Comparison of ENCODE assay signal across 8 mouse cellular contexts in genomic region chr2:92433578-92434374, GRCm38 (mm10). TPM values are rescaled to one million over a fixed set of nuclear protein-coding genes. Genes with fewer than 3 reads are reported as not detected.
DNase-seq lines count a peak whose midpoint lies in the region; ATAC-seq and TF ChIP-seq lines count a peak whose summit lies in the region.

Cry2 (minus strand) TSS chr2:92434043.

- under 1% methylated on average over 74 of the region's 76 CpGs for WGBS in heart, embryonic 12.5 days
- WGBS in kidney, postnatal 0 days = under 1% methylated on average over 76 of the region's 76 CpGs
- WGBS in liver, embryonic 11.5 days = under 1% methylated on average over 75 of the region's 76 CpGs
- WGBS in stomach, embryonic 14.5 days = under 1% methylated on average over 74 of the region's 76 CpGs

- peak within 1 kb of the TSS; percentile 88 for H3K4me3 ChIP-seq in heart, embryonic 12.5 days
- H3K4me3 ChIP-seq in kidney, postnatal 0 days (replicated peaks; ENCODE audit: low read depth, low read length) = peak within 1 kb of the TSS; percentile 84
- peak within 1 kb of the TSS; percentile 87 for H3K4me3 ChIP-seq in liver, embryonic 11.5 days (ENCODE audit: low read depth, low read length)
- peak within 1 kb of the TSS; percentile 85 for H3K4me3 ChIP-seq in stomach, embryonic 14.5 days (ENCODE audit: low read depth, low read length)

- peak; percentile 97 for DNase-seq in CD4-positive helper T cell, adult 2 months (ENCODE audit: low read depth, low spot score)
- DNase-seq in brain, embryonic 18.5 days (ENCODE audit: low read depth, low spot score) = peak; percentile 98
- DNase-seq in kidney, postnatal 0 days (ENCODE audit: low spot score) = peak; percentile 99
- DNase-seq in liver, embryonic 11.5 days (ENCODE audit: low spot score) = peak; percentile 98
- DNase-seq in naive thymus-derived CD4-positive, alpha-beta T cell, adult 2 months (ENCODE audit: low read depth) = peak; percentile 99

- H3K36me3 ChIP-seq in heart, embryonic 12.5 days = no peaks in the 10 kb centered on the region
- no peaks in the 10 kb centered on the region for H3K36me3 ChIP-seq in kidney, postnatal 0 days (ENCODE audit: insufficient read depth, low read length)
- no peaks in the 10 kb centered on the region for H3K36me3 ChIP-seq in liver, embryonic 11.5 days (ENCODE audit: control insufficient read depth, insufficient read depth, low read length)
- H3K36me3 ChIP-seq in stomach, embryonic 14.5 days (ENCODE audit: control insufficient read depth, insufficient read depth, low read length) = no peaks in the 10 kb centered on the region

- peak; percentile 97 for ATAC-seq in erythroid progenitor cell, adult 5-6 weeks (replicated peaks; ENCODE audit: low FRiP score, poor library complexity, severe bottlenecking)
- ATAC-seq in heart, embryonic 12.5 days (ENCODE audit: insufficient number of reproducible peaks, low FRiP score) = peak; percentile 98
- peak; percentile 98 for ATAC-seq in kidney, postnatal 0 days (replicated peaks; ENCODE audit: low FRiP score, low read depth)
- ATAC-seq in liver, embryonic 11.5 days (replicated peaks; ENCODE audit: low FRiP score) = peak; percentile 97
- ATAC-seq in stomach, embryonic 14.5 days (ENCODE audit: insufficient number of reproducible peaks, insufficient read depth, low FRiP score, low read depth) = peak; percentile 97

- H3K27me3 ChIP-seq in heart, embryonic 12.5 days (replicated peaks) = no peaks in the 10 kb centered on the region
- no peaks in the 10 kb centered on the region for H3K27me3 ChIP-seq in kidney, postnatal 0 days (ENCODE audit: insufficient read depth, low read length)
- H3K27me3 ChIP-seq in liver, embryonic 11.5 days (replicated peaks; ENCODE audit: control insufficient read depth, insufficient read depth, low read length) = no peaks in the 10 kb centered on the region
- no peaks in the 10 kb centered on the region for H3K27me3 ChIP-seq in stomach, embryonic 14.5 days (ENCODE audit: control insufficient read depth, insufficient read depth, low read length)

- H3K9me3 ChIP-seq in heart, embryonic 12.5 days (replicated peaks) = no peaks in the 10 kb centered on the region
- H3K9me3 ChIP-seq in kidney, postnatal 0 days (replicated peaks; ENCODE audit: low read length) = no peaks in the 10 kb centered on the region
- H3K9me3 ChIP-seq in liver, embryonic 11.5 days (ENCODE audit: control insufficient read depth, low read length) = no peaks in the 10 kb centered on the region
- no peaks in the 10 kb centered on the region for H3K9me3 ChIP-seq in stomach, embryonic 14.5 days (ENCODE audit: control insufficient read depth, low read depth, low read length)

- H3K9ac ChIP-seq in heart, embryonic 12.5 days = peak within 1 kb of the TSS; percentile 91
- peak within 1 kb of the TSS; percentile 83 for H3K9ac ChIP-seq in kidney, postnatal 0 days (ENCODE audit: low read depth, low read length)
- peak within 1 kb of the TSS; percentile 84 for H3K9ac ChIP-seq in liver, embryonic 11.5 days (ENCODE audit: low read depth, low read length)
- H3K9ac ChIP-seq in stomach, embryonic 14.5 days (replicated peaks; ENCODE audit: low read depth, low read length) = peak within 1 kb of the TSS; percentile 79

- no peak for TF ChIP-seq CTCF in kidney, postnatal 0 days (IDR thresholded peaks at IDR 0.05; ENCODE audit: low read depth)

- H3K4me1 ChIP-seq in heart, embryonic 12.5 days (replicated peaks) = peaks cover 47% of the 10 kb centered on the region
- H3K4me1 ChIP-seq in kidney, postnatal 0 days (replicated peaks; ENCODE audit: insufficient read depth, low read length) = peaks cover 29% of the 10 kb centered on the region
- peaks cover 36% of the 10 kb centered on the region for H3K4me1 ChIP-seq in liver, embryonic 11.5 days (replicated peaks; ENCODE audit: control insufficient read depth, insufficient read depth, low read length)
- H3K4me1 ChIP-seq in stomach, embryonic 14.5 days (ENCODE audit: control insufficient read depth, insufficient read depth, low read length) = peaks cover 43% of the 10 kb centered on the region

- peak within 1 kb of the TSS; percentile 89 for H3K4me2 ChIP-seq in heart, embryonic 12.5 days
- peak within 1 kb of the TSS; percentile 83 for H3K4me2 ChIP-seq in kidney, postnatal 0 days (ENCODE audit: low read length)
- H3K4me2 ChIP-seq in liver, embryonic 11.5 days = peak within 1 kb of the TSS; percentile 77
- peak within 1 kb of the TSS; percentile 91 for H3K4me2 ChIP-seq in stomach, embryonic 14.5 days (replicated peaks; ENCODE audit: low read depth, low read length)

- H3K27ac ChIP-seq in heart, embryonic 12.5 days (ENCODE audit: poor library complexity, severe bottlenecking) = peak within 1 kb of the TSS; percentile 61
- peak within 1 kb of the TSS; percentile 65 for H3K27ac ChIP-seq in kidney, postnatal 0 days
- H3K27ac ChIP-seq in liver, embryonic 11.5 days (ENCODE audit: low read depth, low read length) = peak within 1 kb of the TSS; percentile 63; the same call in 1 of the 2 replicates
- H3K27ac ChIP-seq in stomach, embryonic 14.5 days (ENCODE audit: low read length) = peak within 1 kb of the TSS; percentile 21; the same call in 1 of the 2 replicates

RNA-seq across cellular contexts. Expression of gene Cry2, which starts in this region (rescaled TPM):
- total RNA-seq in erythroid progenitor cell, adult 5-6 weeks (2015; ENCODE audit: low replicate concordance) = 1.8 and 5.0 TPM in 2 replicates
- total RNA-seq in erythroid progenitor cell, adult 5-6 weeks (2017; ENCODE audit: low replicate concordance) = 1.9 and 2.7 TPM in 2 replicates
- 28.0 and 30.1 TPM in 2 replicates for polyA plus RNA-seq in heart, embryonic 12.5 days (2016; fragmentation: Nextera tagmentation; extraction: Ambion mirVana)
- 10.1 and 12.8 TPM in 2 replicates for polyA plus RNA-seq in kidney, postnatal 0 days (2015; fragmentation: Nextera tagmentation; extraction: Ambion mirVana)
- polyA plus RNA-seq in liver, embryonic 11.5 days (2014; fragmentation: Nextera tagmentation; extraction: Ambion mirVana) = 20.6 and 22.5 TPM in 2 replicates
- 24.2 and 25.7 TPM in 2 replicates for polyA plus RNA-seq in stomach, embryonic 14.5 days (2014; fragmentation: Nextera tagmentation; extraction: Ambion mirVana)

Comparison
In these comparisons a context has a peak if more than half of its experiments do, and no peak if none do; other contexts are left out.
1. Peak in every context shown above with its lines: DNase-seq, ATAC-seq, H3K4me3 ChIP-seq and H3K27ac ChIP-seq.